Mouse (Mus musculus) thymus, postnatal 4 days (tissue): ENCODE measurements around the gene Ctla4.

ENCODE experiments used
- DNase-seq: peaks from one replicate; pipeline ENCODE4 v3.0.0; 2021

Ctla4 gene

GRCm38 (mm10) chr1:60868333-60869277, 18.2 kb upstream of the Ctla4 start:
- DNase-seq = peak; percentile 74

GRCm38 (mm10) chr1:60875267-60875666, 11.5 kb upstream of the Ctla4 start:
- no peak for DNase-seq

GRCm38 (mm10) chr1:60880116-60880867, 6.5 kb upstream of the Ctla4 start:
- peak; percentile 48 for DNase-seq

GRCm38 (mm10) chr1:60882792-60883191, 4.0 kb upstream of the Ctla4 start:
- DNase-seq = no peak

- no peak for DNase-seq
Measured at GRCm38 (mm10) chr1:60883279-60883678, 3.5 kb upstream of the Ctla4 start.

GRCm38 (mm10) chr1:60884611-60885010, 2.2 kb upstream of the Ctla4 start:
- DNase-seq = no peak

GRCm38 (mm10) chr1:60898127-60898932, 11.5 kb downstream of the Ctla4 start:
- no peak for DNase-seq

GRCm38 (mm10) chr1:60898933-60899210, 12.1 kb downstream of the Ctla4 start:
- DNase-seq = no peak

GRCm38 (mm10) chr1:60899244-60899643, 12.4 kb downstream of the Ctla4 start:
- DNase-seq = no peak

- no peak for DNase-seq
Measured at GRCm38 (mm10) chr1:60902547-60902946, 15.7 kb downstream of the Ctla4 start.

- DNase-seq = no peak
Measured at GRCm38 (mm10) chr1:60903126-60903525, 16.3 kb downstream of the Ctla4 start.

- no peak for DNase-seq
Measured at GRCm38 (mm10) chr1:60904456-60904978, 17.7 kb downstream of the Ctla4 start.

GRCm38 (mm10) chr1:60907466-60907865, 20.7 kb downstream of the Ctla4 start:
- DNase-seq = peak; percentile 39

- peak; percentile 41 for DNase-seq
Measured at GRCm38 (mm10) chr1:60908751-60909161, 22.0 kb downstream of the Ctla4 start.

GRCm38 (mm10) chr1:60909746-60910145, 22.9 kb downstream of the Ctla4 start:
- no peak for DNase-seq

- peak; percentile 55 for DNase-seq
Measured at GRCm38 (mm10) chr1:60910796-60911195, 24.0 kb downstream of the Ctla4 start.

- peak; percentile 36 for DNase-seq
Measured at GRCm38 (mm10) chr1:60911631-60912030, 24.8 kb downstream of the Ctla4 start.

- DNase-seq = no peak
Measured at GRCm38 (mm10) chr1:60913305-60913704, 26.5 kb downstream of the Ctla4 start.

- DNase-seq = peak; percentile 61
Measured at GRCm38 (mm10) chr1:60916281-60916781, 29.5 kb downstream of the Ctla4 start.

- no peak for DNase-seq
Measured at GRCm38 (mm10) chr1:60920493-60921355, 33.9 kb downstream of the Ctla4 start.

GRCm38 (mm10) chr1:60929036-60929435, 42.2 kb downstream of the Ctla4 start:
- DNase-seq = no peak

GRCm38 (mm10) chr1:60930397-60930796, 43.6 kb downstream of the Ctla4 start:
- no peak for DNase-seq
